Mouse (Mus musculus): Measurements from ENCODE around the gene Gm5128.
"Not testable (repeated sequence)": the region's sequence is repeated elsewhere in the genome, so short reads cannot be mapped to it uniquely, and the experiment has no call there.

Gene Gm5128

GRCm38 (mm10) chrX:135372984-135373383 lies at the start of gene Gm5128:
Gene Gm5128, plus strand, starts transcription at chrX:135373284.
- not testable (repeated sequence) for DNase-seq (ENCODE audit: low spot score)

- DNase-seq (ENCODE audit: low spot score), result not testable (repeated sequence)
Observed at GRCm38 (mm10) chrX:135360685-135361084, 12.4 kb upstream of the Gm5128 start.

- DNase-seq (ENCODE audit: low spot score), result not testable (repeated sequence)
Observed at GRCm38 (mm10) chrX:135361943-135362342, 11.1 kb upstream of the Gm5128 start.

- not testable (repeated sequence) for DNase-seq (ENCODE audit: low spot score)
Observed at GRCm38 (mm10) chrX:135403578-135403977, 30.5 kb downstream of the Gm5128 start.

- DNase-seq (ENCODE audit: low spot score), result not testable (repeated sequence)
Observed at GRCm38 (mm10) chrX:135421203-135421602, 48.1 kb downstream of the Gm5128 start.

GRCm38 (mm10) chrX:135421824-135422223 lies 48.7 kb downstream of the Gm5128 start:
- DNase-seq (ENCODE audit: low spot score), result not testable (repeated sequence)

- not testable (repeated sequence) for DNase-seq (ENCODE audit: low spot score)
Observed at GRCm38 (mm10) chrX:135422473-135422872, 49.4 kb downstream of the Gm5128 start.

All from left cerebral cortex, adult 11 months (tissue).